Mouse (Mus musculus) kidney, adult 2 months (tissue): ENCODE results near the gene Hmga2. TPM values are rescaled to one million over a fixed set of nuclear protein-coding genes. Genes with fewer than 3 reads are reported as not detected.

Experiments used
- DNase-seq: peaks from one replicate; pipeline ENCODE4 v3.0.0; 2021
- H3K27ac ChIP-seq: fragments of 200-500 bp; 2 replicates; pipeline ENCODE4 v1.5.1; 2012; ENCODE audit warnings: low read depth, low read length, control low read depth, inconsistent platforms; ENCODE audit not compliant: insufficient read depth
- H3K27me3 ChIP-seq: fragments of 200-500 bp; replicated peaks from 2 replicates; pipeline ENCODE4 v1.6.1; 2012; ENCODE audit warnings: mild to moderate bottlenecking, moderate library complexity, low read length, inconsistent platforms; ENCODE audit not compliant: control insufficient read depth, insufficient read depth
- H3K36me3 ChIP-seq: fragments of 200-500 bp; 2 replicates; pipeline ENCODE4 v1.6.1; 2012; ENCODE audit warnings: mild to moderate bottlenecking, moderate library complexity, low read length, inconsistent platforms; ENCODE audit not compliant: control insufficient read depth, insufficient read depth
- H3K4me1 ChIP-seq: fragments of 200-500 bp; 2 replicates; pipeline ENCODE4 v1.6.1; 2011; ENCODE audit warnings: low read length; ENCODE audit not compliant: control insufficient read depth, insufficient read depth
- H3K4me3 ChIP-seq: fragments of 200-500 bp; 2 replicates; pipeline ENCODE4 v1.5.1; 2011; ENCODE audit warnings: mild to moderate bottlenecking, low read depth, low read length, control low read depth; ENCODE audit not compliant: insufficient read depth
- CTCF ChIP-seq: fragments of 200-500 bp; conservative IDR thresholded peaks from 2 replicates; pipeline ENCODE4 v1.5.1; 2011; ENCODE audit warnings: low read depth, mild to moderate bottlenecking, control low read depth, low read length, moderate library complexity, mixed read lengths; ENCODE audit not compliant: insufficient read depth, insufficient read length
- POLR2A ChIP-seq: fragments of 200-500 bp; IDR thresholded peaks from one replicate; pipeline ENCODE4 v1.6.1; 2011; ENCODE audit warnings: low read depth, low read length, control low read depth
- WGBS: fragments of 180-500 bp; shearing (Covaris S2); methylation state at CpG from one replicate; pipeline ENCODE4 v1.1.7; 2018; 5-methylcytosine and 5-hydroxymethylcytosine counted together
- polyA plus RNA-seq: library from polyadenylated mRNA; depleted of rRNA; stranded (reverse); fragments of >200 nt; gene quantifications from 2 replicates; pipeline ENCODE4 v1.2.3, GENCODE M21; 2012

Hmga2 gene
- polyA plus RNA-seq, 1 experiment: 0.09 TPM

GRCm38 (mm10) chr10:120418738-120419523, 57.3 kb downstream of the Hmga2 start:
- DNase-seq: no peak
- H3K4me3 ChIP-seq: no peak overlapping the region
- WGBS: 79% methylated on average over 16 of the region's 16 CpGs
- no peak for TF ChIP-seq POLR2A
- no peak for TF ChIP-seq CTCF
- peaks cover 6% of the 10 kb centered on the region; the same call in 1 of the 2 replicates for H3K4me1 ChIP-seq
- no peaks in the 10 kb centered on the region for H3K36me3 ChIP-seq
- no peak overlapping the region for H3K27ac ChIP-seq
- no peaks in the 10 kb centered on the region for H3K27me3 ChIP-seq

- DNase-seq: no peak
- Histone ChIP-seq H3K27me3 (no peaks in the 10 kb centered on the region), H3K36me3 (no peaks in the 10 kb centered on the region), H3K4me1 (peaks cover 6% of the 10 kb centered on the region; the same call in 1 of the 2 replicates), H3K27ac (no peak overlapping the region), H3K4me3 (no peak overlapping the region)
- TF ChIP-seq POLR2A (no peak), CTCF (no peak)
- 60% methylated on average over 7 of the region's 7 CpGs for WGBS
Measured at GRCm38 (mm10) chr10:120418211-120418610, 58.1 kb downstream of the Hmga2 start.

- Histone ChIP-seq H3K27me3 (no peaks in the 10 kb centered on the region), H3K4me3 (no peak overlapping the region), H3K27ac (no peak overlapping the region), H3K36me3 (no peaks in the 10 kb centered on the region), H3K4me1 (peaks cover 6% of the 10 kb centered on the region; the same call in 1 of the 2 replicates)
- DNase-seq: peak; percentile 79
- WGBS: 19% methylated on average over 7 of the region's 7 CpGs
- TF ChIP-seq POLR2A: no peak
- TF ChIP-seq CTCF: no peak
Measured at GRCm38 (mm10) chr10:120417488-120418118, 58.7 kb downstream of the Hmga2 start.

GRCm38 (mm10) chr10:120417116-120417487, 59.2 kb downstream of the Hmga2 start:
- DNase-seq: no peak
- 50% methylated on average over 5 of the region's 5 CpGs for WGBS
- no peak for TF ChIP-seq CTCF
- TF ChIP-seq POLR2A: no peak
- Histone ChIP-seq H3K4me1 (peaks cover 3% of the 10 kb centered on the region; the same call in 1 of the 2 replicates), H3K4me3 (no peak overlapping the region), H3K27me3 (no peaks in the 10 kb centered on the region), H3K36me3 (no peaks in the 10 kb centered on the region), H3K27ac (no peak overlapping the region)

GRCm38 (mm10) chr10:120416628-120417027, 59.6 kb downstream of the Hmga2 start:
- H3K36me3 ChIP-seq: no peaks in the 10 kb centered on the region
- H3K4me3 ChIP-seq: no peak overlapping the region
- 88% methylated on average over 12 of the region's 12 CpGs for WGBS
- TF ChIP-seq POLR2A: no peak
- no peak for TF ChIP-seq CTCF
- no peaks in the 10 kb centered on the region for H3K4me1 ChIP-seq
- no peak overlapping the region for H3K27ac ChIP-seq
- no peak for DNase-seq
- no peaks in the 10 kb centered on the region for H3K27me3 ChIP-seq

GRCm38 (mm10) chr10:120412215-120412614, 64.1 kb downstream of the Hmga2 start:
- WGBS: 84% methylated on average over 5 of the region's 5 CpGs
- no peaks in the 10 kb centered on the region for H3K4me1 ChIP-seq
- H3K27me3 ChIP-seq: no peaks in the 10 kb centered on the region
- no peaks in the 10 kb centered on the region for H3K36me3 ChIP-seq
- H3K27ac ChIP-seq: no peak overlapping the region
- DNase-seq: no peak
- no peak overlapping the region for H3K4me3 ChIP-seq
- TF ChIP-seq CTCF (no peak), POLR2A (no peak)

- Histone ChIP-seq H3K36me3 (no peaks in the 10 kb centered on the region), H3K4me3 (no peak overlapping the region), H3K27me3 (no peaks in the 10 kb centered on the region), H3K4me1 (no peaks in the 10 kb centered on the region), H3K27ac (no peak overlapping the region)
- DNase-seq: no peak
- TF ChIP-seq POLR2A (no peak), CTCF (no peak)
- 89% methylated on average over 4 of the region's 4 CpGs for WGBS
Measured at GRCm38 (mm10) chr10:120410958-120411357, 65.3 kb downstream of the Hmga2 start.
